Mouse (Mus musculus): ENCODE measurements around the gene Lhx9. TPM values are rescaled to one million over a fixed set of nuclear protein-coding genes. Genes with fewer than 3 reads are reported as not detected.

Gene Lhx9
- polyA plus RNA-seq (2015; fragmentation: Illumina TruSeq; extraction: RNeasy Lipid Tissue Mini Kit (QIAGEN cat#74804); ENCODE audit: insufficient read depth, low replicate concordance) = 0.08 TPM

GRCm38 (mm10) chr1:138848511-138849109, at the start of gene Lhx9:
Gene Lhx9 (minus strand): TSS chr1:138848577.

GRCm38 (mm10) chr1:138856101-138856950, 7.9 kb upstream of the Lhx9 start, which contains the start of gene 2310009B15Rik:
Gene 2310009B15Rik (minus strand): TSS chr1:138856852.

Other genes starting within 250 kb of the Lhx9 start
- gene Nek7, start 228.4 kb downstream of the Lhx9 start, polyA plus RNA-seq (2015; fragmentation: Illumina TruSeq; extraction: RNeasy Lipid Tissue Mini Kit (QIAGEN cat#74804); ENCODE audit: insufficient read depth, low replicate concordance) = 92.9 TPM
- gene 2310009B15Rik, start 8.3 kb upstream of the Lhx9 start, polyA plus RNA-seq (2015; fragmentation: Illumina TruSeq; extraction: RNeasy Lipid Tissue Mini Kit (QIAGEN cat#74804); ENCODE audit: insufficient read depth, low replicate concordance) = 5.7 TPM
- 32.2 TPM for gene Dennd1b, start 114.9 kb upstream of the Lhx9 start, polyA plus RNA-seq (2015; fragmentation: Illumina TruSeq; extraction: RNeasy Lipid Tissue Mini Kit (QIAGEN cat#74804); ENCODE audit: insufficient read depth, low replicate concordance)

Data from spleen, adult 10 weeks (tissue).